Mouse (Mus musculus): ENCODE results near the gene Tapt1.

GRCm38 (mm10) chr5:44206651-44207050, 19.8 kb downstream of the Tapt1 start:
- TF ChIP-seq POLR2A (IDR thresholded peaks at IDR 0.05; ENCODE audit: borderline replicate concordance, extremely low read depth, low read depth, low read length): no peak
- TF ChIP-seq CTCF (IDR thresholded peaks at IDR 0.05; ENCODE audit: insufficient read depth, low read length): no peak

Data from lung, adult 2 months (tissue).